Mouse (Mus musculus) bone marrow macrophage, adult 2 months (primary cell): Measurements from ENCODE around the gene Ecm2.

Experiments
- CTCF ChIP-seq: IDR thresholded peaks from 2 replicates; pipeline ENCODE4 v1.5.1; 2012; ENCODE audit warnings: low read depth, mild to moderate bottlenecking, low read length, moderate library complexity
- POLR2A ChIP-seq: IDR thresholded peaks from 2 replicates; pipeline ENCODE4 v1.6.1; 2012; ENCODE audit warnings: mild to moderate bottlenecking, low read depth, low read length, borderline replicate concordance

- TF ChIP-seq CTCF: no peak
- no peak for TF ChIP-seq POLR2A
These were observed 32.0 kb upstream of the Ecm2 start for GRCm38 (mm10) chr13:49472676-49473005.
